Mouse (Mus musculus) ES-E14 (cell line): ENCODE measurements around the gene Catsper4.

Experiments
- MAFK ChIP-seq: IDR thresholded peaks from 2 replicates; pipeline ENCODE4 v1.6.1; 2014; ENCODE audit warnings: mild to moderate bottlenecking, low read depth, low read length, inconsistent platforms; ENCODE audit not compliant: insufficient read depth
- ZC3H11A ChIP-seq: IDR thresholded peaks from 2 replicates; pipeline ENCODE4 v1.6.1; 2012; ENCODE audit warnings: low read depth, mild to moderate bottlenecking, inconsistent platforms, low read length, borderline replicate concordance
- ZNF384 ChIP-seq: IDR thresholded peaks from 2 replicates; pipeline ENCODE4 v1.6.1; 2012; ENCODE audit warnings: low read depth, low read length, inconsistent platforms

DNA sequence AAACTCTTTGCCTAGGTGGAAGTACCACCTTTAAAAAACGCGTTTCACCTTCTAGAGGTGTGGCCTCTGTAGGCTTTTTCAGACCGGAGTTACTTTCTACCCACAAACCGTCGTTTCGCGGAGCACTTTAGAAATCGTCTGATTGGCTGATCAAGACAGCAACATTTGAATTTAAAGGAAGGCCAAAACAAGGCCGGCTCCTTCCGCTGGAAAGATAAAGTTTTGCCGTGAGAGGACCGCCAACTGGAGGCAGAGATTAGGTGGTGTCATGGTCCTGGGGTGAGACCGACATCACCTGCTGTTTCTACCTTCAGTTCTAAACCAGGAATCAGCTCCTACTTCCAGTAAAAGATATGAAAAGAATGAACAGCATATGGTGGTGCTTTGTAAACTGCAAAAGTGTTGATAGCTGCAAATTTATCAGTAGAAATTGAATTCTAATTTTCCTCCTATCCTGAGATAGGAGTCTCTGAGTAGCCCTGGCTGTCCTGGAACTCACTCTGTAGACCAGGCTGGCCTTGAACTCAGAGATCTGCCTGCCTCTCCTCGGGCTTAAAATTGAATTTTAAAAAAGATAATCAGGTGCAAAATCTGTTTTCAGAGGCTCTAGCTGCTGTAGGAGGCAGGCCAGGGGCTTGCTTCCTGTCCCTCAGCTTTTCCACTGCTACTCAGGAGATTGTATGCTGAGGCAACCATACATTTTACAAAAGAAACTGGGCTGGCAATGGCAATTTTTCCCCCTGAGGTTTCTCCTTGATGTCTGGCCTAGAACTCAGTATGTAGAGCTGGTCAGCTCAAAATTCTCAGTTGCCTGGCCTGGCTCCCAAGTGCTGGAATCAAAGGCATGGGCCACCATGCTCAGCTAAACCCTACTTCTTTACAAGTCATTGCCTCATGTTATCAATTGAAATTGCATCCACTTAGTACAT, 46.5 kb upstream of the Catsper4 start:
- TF ChIP-seq ZC3H11A (no peak), ZNF384 (no peak), MAFK (no peak)
